Mouse (Mus musculus) cortical plate, adult 2 months (tissue): ENCODE data around the gene Syndig1.

Experiments
- CTCF ChIP-seq: fragments of 200-500 bp; IDR thresholded peaks from 2 replicates; pipeline ENCODE4 v1.5.1; 2011; ENCODE audit warnings: mild to moderate bottlenecking, control low read depth, low read length; ENCODE audit not compliant: insufficient read depth; ENCODE audit errors: extremely low read depth
- POLR2A ChIP-seq: fragments of 200-500 bp; IDR thresholded peaks from 2 replicates; pipeline ENCODE4 v1.6.1; 2011; ENCODE audit warnings: mild to moderate bottlenecking, low read length, control low read depth; ENCODE audit not compliant: insufficient read depth; ENCODE audit errors: extremely low read depth

DNA sequence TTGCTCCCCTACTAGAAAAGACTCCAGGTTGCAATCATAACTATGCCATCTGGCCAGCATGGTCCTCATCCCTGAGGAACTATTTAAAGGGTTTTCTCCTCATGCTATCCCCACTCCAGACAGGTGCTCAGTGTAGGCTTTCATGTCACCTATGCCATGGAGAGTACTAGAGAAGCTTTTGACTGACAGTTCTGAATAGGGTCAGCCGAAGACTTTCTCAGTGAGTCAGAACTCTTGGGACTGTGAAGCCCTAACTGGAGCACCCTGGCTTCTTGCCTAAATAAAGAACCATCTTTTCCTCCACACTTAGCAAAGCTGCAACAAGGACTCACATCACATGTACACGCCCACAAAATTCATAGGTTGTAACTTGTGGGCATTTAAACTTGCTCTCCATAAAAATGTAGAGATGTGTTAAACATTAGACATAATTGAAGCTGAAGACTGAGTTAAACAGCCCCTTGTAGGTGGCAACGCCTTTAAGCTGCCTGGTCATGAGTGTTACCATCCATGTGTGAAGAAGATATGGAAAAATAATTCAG lies 24.3 kb upstream of the Syndig1 start:
- TF ChIP-seq POLR2A, result no peak
- no peak for TF ChIP-seq CTCF
